ENCODE assay signal across 17 mouse cellular contexts in the genomic region with DNA sequence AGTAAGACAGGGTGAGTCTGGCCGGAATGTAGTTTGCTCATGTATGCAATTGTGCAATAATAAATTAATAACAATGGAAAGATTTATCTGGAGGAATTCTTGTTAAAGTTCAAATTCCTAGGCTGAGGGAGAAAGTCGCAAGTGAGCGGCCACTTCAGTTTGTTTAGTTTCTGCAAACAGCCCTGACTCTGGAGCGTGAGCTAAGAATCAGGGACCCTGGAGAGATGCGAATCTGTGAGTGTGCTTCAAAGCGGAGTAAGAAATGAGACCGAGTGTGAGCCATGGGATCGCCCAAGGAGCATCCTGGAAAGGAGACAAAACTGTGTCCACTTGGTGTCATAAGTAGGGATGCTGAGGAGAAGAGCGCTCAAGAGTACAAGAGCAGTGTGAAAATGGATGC.
"Had no signal": no experiment of that assay in that cellular context is flagged by ENCODE, and none has a peak within 500 bp of the region (broad histone marks: within the 10 kb centered on the region; RNA-seq: fewer than 3 reads in every experiment).

No protein-coding gene starts in this region.

- H3K9ac ChIP-seq: liver, embryonic 13.5 days; liver, embryonic 15.5 days; liver, postnatal 0 days; midbrain, embryonic 12.5 days; neural tube, embryonic 12.5 days; stomach, embryonic 15.5 days had no signal

- H3K36me3 ChIP-seq: liver, embryonic 13.5 days; liver, embryonic 15.5 days; midbrain, embryonic 12.5 days; neural tube, embryonic 12.5 days; stomach, embryonic 15.5 days had no signal

- H3K4me3 ChIP-seq: liver, embryonic 13.5 days; liver, embryonic 15.5 days; megakaryocyte, embryonic 14.5 days; midbrain, embryonic 12.5 days; neural tube, embryonic 12.5 days; stomach, embryonic 15.5 days had no signal

- H3K4me2 ChIP-seq: liver, embryonic 11.5 days; liver, embryonic 13.5 days; liver, embryonic 15.5 days; midbrain, embryonic 12.5 days; neural tube, embryonic 12.5 days; stomach, embryonic 15.5 days had no signal

- H3K4me1 ChIP-seq: liver, embryonic 13.5 days; liver, embryonic 15.5 days; megakaryocyte, embryonic 14.5 days; midbrain, embryonic 12.5 days; neural tube, embryonic 12.5 days had no signal

- H3K9me3 ChIP-seq: liver, embryonic 13.5 days; liver, embryonic 15.5 days; midbrain, embryonic 12.5 days; neural tube, embryonic 12.5 days; stomach, embryonic 15.5 days had no signal

- DNase-seq: liver; liver, embryonic 13.5 days; liver, postnatal 0 days; lung, postnatal 14 days; midbrain, embryonic 14.5 days; right cerebral cortex, postnatal 14 days; thymus, adult 2 months; thymus, postnatal 25 days; thymus, postnatal 4 days had no signal

- H3K27me3 ChIP-seq: liver, embryonic 13.5 days; liver, embryonic 15.5 days; megakaryocyte, embryonic 14.5 days; midbrain, embryonic 12.5 days; neural tube, embryonic 12.5 days; stomach, embryonic 15.5 days had no signal

- ATAC-seq: liver, postnatal 0 days had no signal

- H3K27ac ChIP-seq: liver, embryonic 13.5 days; liver, embryonic 15.5 days; macrophage; midbrain, embryonic 12.5 days; neural tube, embryonic 12.5 days; stomach, embryonic 15.5 days; stomach, postnatal 0 days had no signal
